ENCODE assay signal across 4 mouse cellular contexts in the genomic region with DNA sequence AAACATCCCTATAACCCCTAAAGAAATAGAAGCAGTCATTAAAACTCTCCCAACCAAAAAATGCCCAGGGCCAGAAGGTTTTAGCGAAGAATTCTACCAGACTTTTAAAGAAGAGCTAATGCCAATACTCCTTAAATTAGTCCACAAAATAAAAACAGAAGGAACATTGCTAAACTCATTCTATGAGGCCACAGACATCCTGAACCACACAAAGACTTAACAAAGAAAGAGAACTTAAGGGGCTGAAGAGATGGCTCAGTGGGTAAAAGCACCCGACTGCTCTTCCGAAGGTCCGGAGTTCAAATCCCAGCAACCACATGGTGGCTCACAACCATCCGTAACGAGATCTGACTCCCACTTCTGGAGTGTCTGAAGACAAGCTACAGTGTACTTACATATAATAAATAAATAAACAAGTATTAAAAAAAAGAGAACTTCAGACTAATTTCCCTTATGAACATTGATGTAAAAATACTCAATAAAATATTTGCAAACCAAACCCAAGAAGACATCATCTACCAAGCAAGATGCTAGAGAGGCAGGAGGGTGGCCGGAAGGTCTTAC. TPM values are rescaled to one million over a fixed set of nuclear protein-coding genes. Genes with fewer than 3 reads are reported as not detected.
"Had no signal": no experiment of that assay in that cellular context is flagged by ENCODE, and none has a peak within 500 bp of the region (broad histone marks: within the 10 kb centered on the region; RNA-seq: fewer than 3 reads in every experiment).

No protein-coding gene starts in this region.

RNA-seq across cellular contexts. Expression of a gene that starts 1.4 kb away (rescaled TPM):
- total RNA-seq: gastrocnemius, adult 2 months; gastrocnemius, postnatal 25 days; layer of hippocampus, adult 2 months; layer of hippocampus, postnatal 25 days had no signal
